Mouse (Mus musculus) spleen, embryonic (tissue): ENCODE results near the gene Gm11077.

Source experiments
- CTCF ChIA-PET: fragments of 350-600 bp; sonication (Branson Sonifier 250); formaldehyde crosslinking; loops from one replicate; lab custom pipeline; 2022; lab: Charles Lee

Gm11077 gene

GRCm38 (mm10) chr6:140745586-140745985, 16.5 kb downstream of the Gm11077 start:
- CTCF ChIA-PET, result no interaction called here

GRCm38 (mm10) chr6:140747591-140747990, 18.5 kb downstream of the Gm11077 start:
- CTCF ChIA-PET, result no interaction called here

GRCm38 (mm10) chr6:140750371-140751080, 21.4 kb downstream of the Gm11077 start:
- CTCF ChIA-PET, result no interaction called here

- CTCF ChIA-PET, result interaction anchor here (0.7 kb wide), 1 partner anchor 180 kb away, joined by 3 read pairs; no protein-coding TSS in a partner anchor
These were observed 37.3 kb downstream of the Gm11077 start for GRCm38 (mm10) chr6:140766365-140766764.

GRCm38 (mm10) chr6:140767237-140767636, 38.2 kb downstream of the Gm11077 start:
- CTCF ChIA-PET, result interaction anchor here (0.7 to 1.6 kb wide), 3 partner anchors 52 to 181 kb away, joined by 3 to 5 read pairs (median 3); no protein-coding TSS in a partner anchor

GRCm38 (mm10) chr6:140768180-140768579, 39.1 kb downstream of the Gm11077 start:
- CTCF ChIA-PET, result interaction anchor here (1.6 kb wide), 1 partner anchor 82 kb away, joined by 3 read pairs; no protein-coding TSS in a partner anchor

GRCm38 (mm10) chr6:140768859-140769640, 40.0 kb downstream of the Gm11077 start:
- CTCF ChIA-PET, result no interaction called here

- CTCF ChIA-PET, result no interaction called here
These were observed 47.2 kb downstream of the Gm11077 start for GRCm38 (mm10) chr6:140776274-140776673.

- CTCF ChIA-PET, result no interaction called here
These were observed 53.4 kb downstream of the Gm11077 start for GRCm38 (mm10) chr6:140782524-140782923.

- CTCF ChIA-PET, result no interaction called here
These were observed 57.0 kb downstream of the Gm11077 start for GRCm38 (mm10) chr6:140786058-140786457.

GRCm38 (mm10) chr6:140789850-140790249, 60.8 kb downstream of the Gm11077 start:
- CTCF ChIA-PET, result no interaction called here

GRCm38 (mm10) chr6:140793676-140794262, 64.7 kb downstream of the Gm11077 start:
- CTCF ChIA-PET, result interaction anchor here (0.5 to 0.6 kb wide), 2 partner anchors 47 to 139 kb away, joined by 3 to 12 read pairs; no protein-coding TSS in a partner anchor

GRCm38 (mm10) chr6:140798841-140799240, 69.8 kb downstream of the Gm11077 start:
- CTCF ChIA-PET, result no interaction called here

- CTCF ChIA-PET, result no interaction called here
These were observed 70.5 kb downstream of the Gm11077 start for GRCm38 (mm10) chr6:140799435-140800040.

- CTCF ChIA-PET, result no interaction called here
These were observed 71.5 kb downstream of the Gm11077 start for GRCm38 (mm10) chr6:140800587-140800986.
